14 mouse cellular contexts compared by ENCODE assay signal in the genomic region with DNA sequence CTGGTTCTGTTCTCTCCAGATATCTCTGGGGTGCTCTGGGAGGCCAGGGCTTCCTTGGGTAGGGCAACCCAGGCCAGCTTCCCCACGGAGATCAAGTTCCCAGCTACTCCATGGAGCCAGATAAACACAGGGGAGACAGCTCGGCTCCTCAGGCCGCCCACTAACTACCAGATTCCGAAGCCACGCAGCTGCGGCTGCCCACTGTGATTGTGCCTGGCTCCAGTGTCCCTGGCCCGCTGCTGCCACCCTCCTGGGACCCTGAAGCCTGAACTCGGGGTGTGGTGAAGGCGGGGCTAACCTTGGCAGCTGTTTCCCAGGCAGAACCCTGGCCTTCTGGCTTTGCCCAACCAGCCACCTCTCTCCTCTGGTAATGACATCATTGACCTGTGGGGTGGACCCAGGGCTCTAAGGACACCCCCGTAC.
DNase-seq lines count a peak whose midpoint lies in the region; ATAC-seq and TF ChIP-seq lines count a peak whose summit lies in the region.
"Had no signal": no experiment of that assay in that cellular context is flagged by ENCODE, and none has a peak within 500 bp of the region (broad histone marks: within the 10 kb centered on the region; RNA-seq: fewer than 3 reads in every experiment).

No protein-coding gene starts in this region.

- DNase-seq in heart, adult 18-20 months, result no peak
- peak; percentile 64 for DNase-seq in adrenal gland, postnatal 25 days
- no peak for DNase-seq in limb, embryonic 11.5 days (ENCODE audit: low spot score)
- DNase-seq in embryo, embryonic 9.5 days (ENCODE audit: extremely low spot score), result no peak
- DNase-seq in liver, embryonic 11.5 days (ENCODE audit: low spot score), result no peak
- DNase-seq: cerebellum, adult 8-10 months; lung, adult 2 months; thymus, postnatal 14 days had no signal

- no peaks in the 10 kb centered on the region for H3K79me3 ChIP-seq in C2C12 (ENCODE audit: low read depth)

- H3K4me2 ChIP-seq in heart, embryonic 13.5 days, result no peak overlapping the region
- no peak overlapping the region for H3K4me2 ChIP-seq in limb, embryonic 11.5 days (ENCODE audit: low read depth, severe bottlenecking)
- H3K4me2 ChIP-seq in liver, embryonic 12.5 days, result no peak overlapping the region
- H3K4me2 ChIP-seq in liver, embryonic 11.5 days, result no peak overlapping the region
- H3K4me2 ChIP-seq: hindbrain, embryonic 15.5 days had no signal

- no peak overlapping the region for H3K4me3 ChIP-seq in heart, embryonic 13.5 days
- H3K4me3 ChIP-seq in C2C12 (ENCODE audit: insufficient read depth, poor library complexity, severe bottlenecking), result no peak overlapping the region
- no peak overlapping the region for H3K4me3 ChIP-seq in limb, embryonic 11.5 days (ENCODE audit: low read depth, low read length)
- no peak overlapping the region for H3K4me3 ChIP-seq in liver, embryonic 12.5 days
- H3K4me3 ChIP-seq in liver, embryonic 11.5 days (ENCODE audit: low read depth, low read length), result no peak overlapping the region
- H3K4me3 ChIP-seq: hindbrain, embryonic 15.5 days; megakaryocyte, embryonic 14.5 days had no signal

- no peak for TF ChIP-seq CTCF in C2C12 (IDR thresholded peaks at IDR 0.05; ENCODE audit: control insufficient read depth, insufficient read depth, insufficient read length)

- H3ac ChIP-seq in C2C12 (ENCODE audit: control insufficient read depth, insufficient read length, low read depth), result no peak overlapping the region

- no peaks in the 10 kb centered on the region for H3K36me3 ChIP-seq in heart, embryonic 13.5 days
- no peaks in the 10 kb centered on the region for H3K36me3 ChIP-seq in C2C12 (ENCODE audit: control insufficient read depth, insufficient read depth)
- no peaks in the 10 kb centered on the region for H3K36me3 ChIP-seq in limb, embryonic 11.5 days (ENCODE audit: control insufficient read depth, insufficient read depth, low read length)
- no peaks in the 10 kb centered on the region for H3K36me3 ChIP-seq in liver, embryonic 12.5 days
- H3K36me3 ChIP-seq in liver, embryonic 11.5 days (ENCODE audit: control insufficient read depth, insufficient read depth, low read length), result no peaks in the 10 kb centered on the region
- H3K36me3 ChIP-seq: hindbrain, embryonic 15.5 days had no signal

- peaks cover 45% of the 10 kb centered on the region for H3K4me1 ChIP-seq in heart, embryonic 13.5 days
- H3K4me1 ChIP-seq in limb, embryonic 11.5 days (ENCODE audit: control insufficient read depth, insufficient read depth, low read length), result peaks cover 34% of the 10 kb centered on the region
- H3K4me1 ChIP-seq in liver, embryonic 12.5 days, result 0 out of 2 replicates have a peak, but pooled peaks cover 10% of the 10 kb centered on the region
- H3K4me1 ChIP-seq in liver, embryonic 11.5 days (replicated peaks; ENCODE audit: control insufficient read depth, insufficient read depth, low read length), result peaks cover 18% of the 10 kb centered on the region; the same call in 1 of the 2 replicates
- H3K4me1 ChIP-seq: megakaryocyte, embryonic 14.5 days had no signal

- no peak for ATAC-seq in heart, embryonic 13.5 days (ENCODE audit: extremely low read depth, insufficient number of reproducible peaks, low FRiP score, low TSS enrichment)
- 0 out of 2 replicates have a peak, but pooled peaks have one; percentile 19 for ATAC-seq in limb, embryonic 11.5 days (ENCODE audit: insufficient number of reproducible peaks, low FRiP score, low TSS enrichment, low read depth)
- no peak for ATAC-seq in liver, embryonic 12.5 days
- no peak for ATAC-seq in liver, embryonic 11.5 days (replicated peaks; ENCODE audit: low FRiP score)
- ATAC-seq: CD4-positive, CD25-positive, alpha-beta regulatory T cell, adult 4 months had no signal

- H3K9ac ChIP-seq in heart, embryonic 13.5 days, result peak overlapping the region; percentile 40; the same call in 1 of the 2 replicates
- no peak overlapping the region for H3K9ac ChIP-seq in limb, embryonic 11.5 days (ENCODE audit: low read length)
- no peak overlapping the region for H3K9ac ChIP-seq in liver, embryonic 12.5 days
- no peak overlapping the region for H3K9ac ChIP-seq in liver, embryonic 11.5 days (ENCODE audit: low read depth, low read length)
- H3K9ac ChIP-seq: hindbrain, embryonic 15.5 days had no signal

- 41% methylated on average over 10 of the region's 10 CpGs for WGBS in heart, embryonic 13.5 days
- 44% methylated on average over 10 of the region's 10 CpGs for WGBS in limb, embryonic 11.5 days
- WGBS in liver, embryonic 12.5 days (ENCODE audit: insufficient replicate concordance), result 32% methylated on average over 10 of the region's 10 CpGs
- 41% methylated on average over 10 of the region's 10 CpGs for WGBS in liver, embryonic 11.5 days

- H3K79me2 ChIP-seq in C2C12 (ENCODE audit: control insufficient read depth, insufficient read depth), result no peaks in the 10 kb centered on the region

- H3K27ac ChIP-seq in heart, embryonic 13.5 days (replicated peaks), result no peak overlapping the region; the same call in 1 of the 2 replicates
- H3K27ac ChIP-seq in limb, embryonic 11.5 days (replicated peaks; ENCODE audit: low read depth, low read length), result 0 out of 2 replicates have a peak overlapping the region, but pooled peaks have one; percentile 37
- H3K27ac ChIP-seq in liver, embryonic 12.5 days, result no peak overlapping the region
- H3K27ac ChIP-seq in liver, embryonic 11.5 days (ENCODE audit: low read depth, low read length), result no peak overlapping the region; the same call in 1 of the 2 replicates
- H3K27ac ChIP-seq: hindbrain, embryonic 15.5 days had no signal

- no peaks in the 10 kb centered on the region for H3K27me3 ChIP-seq in heart, embryonic 13.5 days (replicated peaks)
- H3K27me3 ChIP-seq in C2C12 (ENCODE audit: control insufficient read depth, insufficient read depth, insufficient read length), result no peaks in the 10 kb centered on the region
- no peaks in the 10 kb centered on the region for H3K27me3 ChIP-seq in limb, embryonic 11.5 days (ENCODE audit: control insufficient read depth, insufficient read depth, low read length)
- H3K27me3 ChIP-seq in liver, embryonic 12.5 days (replicated peaks), result 0 out of 2 replicates have a peak, but pooled peaks cover 5% of the 10 kb centered on the region
- no peaks in the 10 kb centered on the region for H3K27me3 ChIP-seq in liver, embryonic 11.5 days (replicated peaks; ENCODE audit: control insufficient read depth, insufficient read depth, low read length)
- H3K27me3 ChIP-seq: hindbrain, embryonic 15.5 days had no signal

- no peaks in the 10 kb centered on the region for H3K9me3 ChIP-seq in heart, embryonic 13.5 days
- H3K9me3 ChIP-seq in limb, embryonic 11.5 days (ENCODE audit: control insufficient read depth, low read length), result no peaks in the 10 kb centered on the region
- H3K9me3 ChIP-seq in liver, embryonic 12.5 days (replicated peaks), result no peaks in the 10 kb centered on the region
- no peaks in the 10 kb centered on the region for H3K9me3 ChIP-seq in liver, embryonic 11.5 days (ENCODE audit: control insufficient read depth, low read length)
- H3K9me3 ChIP-seq: hindbrain, embryonic 15.5 days had no signal

TF ChIP-seq in C2C12, 6 proteins besides CTCF, POLR2A, EP300 and RAD21:
- no peak for TF ChIP-seq USF1 (IDR thresholded peaks at IDR 0.05; ENCODE audit: low read depth)
- TF ChIP-seq MYOD1 (IDR thresholded peaks at IDR 0.05; ENCODE audit: control insufficient read depth, insufficient read length, low read depth), result peak; percentile 46
- no peak for TF ChIP-seq CEBPB (IDR thresholded peaks at IDR 0.05; ENCODE audit: low read depth)
- no peak for TF ChIP-seq FOSL1 (IDR thresholded peaks at IDR 0.05; ENCODE audit: insufficient read depth, low read length, poor library complexity, severe bottlenecking)
- TF ChIP-seq MAX (IDR thresholded peaks at IDR 0.05), result no peak
- TF ChIP-seq MYOG (IDR thresholded peaks at IDR 0.05; ENCODE audit: control insufficient read depth, extremely low read depth, insufficient read length), result no peak
